Mouse (Mus musculus): ENCODE measurements around the gene Prkch.

DNA sequence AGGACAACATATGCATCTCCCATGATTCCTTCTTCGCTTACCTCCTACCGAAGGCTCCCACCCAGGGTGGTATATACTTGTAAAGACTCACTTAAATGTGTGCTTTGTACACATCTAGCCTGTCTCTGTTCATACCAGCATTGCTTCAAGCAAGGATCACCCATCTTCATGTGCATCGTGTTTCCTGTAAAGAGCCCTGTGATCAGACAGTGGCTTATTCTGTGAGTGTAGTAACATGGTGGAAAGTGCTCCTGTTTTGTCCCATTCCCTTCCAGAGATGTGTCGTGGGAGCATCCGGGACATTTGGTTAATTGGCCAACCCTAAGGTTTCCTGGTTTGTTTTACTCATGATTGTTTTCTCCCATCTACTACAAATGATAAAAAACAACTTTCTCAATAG is 101.9 kb downstream of the Prkch start:
- TF ChIP-seq CTCF (IDR thresholded peaks at IDR 0.05; ENCODE audit: borderline replicate concordance, extremely low read depth, insufficient read depth, insufficient read length) = no peak
- no peak for TF ChIP-seq POLR2A (IDR thresholded peaks at IDR 0.05; ENCODE audit: borderline replicate concordance, extremely low read depth, insufficient read depth, insufficient read length, poor library complexity, severe bottlenecking)

Data from brain, embryonic 14.5 days (tissue).